Mouse (Mus musculus): ENCODE results near the gene Pbld1. TPM values are rescaled to one million over a fixed set of nuclear protein-coding genes. Genes with fewer than 3 reads are reported as not detected.
A peak's percentile ranks its signal among the peaks of the same experiment; 100 is the strongest.

The Pbld1 gene
- total RNA-seq (2021), result 1 to 10 TPM; 5.7 to 7.1 TPM
- long read RNA-seq, experiment 1, partial matches to known transcripts, result 0 of 1 reads
- long read RNA-seq, experiment 1, other reads (novel, unspliced or antisense), result 0 of 1 reads
- long read RNA-seq, experiment 2, partial matches to known transcripts, result 1 of 8 reads
- long read RNA-seq, experiment 2, other reads (novel, unspliced or antisense), result 3 of 8 reads

GRCm38 (mm10) chr10:63059862-63060261 is at the start of gene Pbld1:
Gene Pbld1, plus strand, starts transcription at chr10:63060162.
- DNase-seq (ENCODE audit: low spot score in 2 of 2), result no peak

DNA sequence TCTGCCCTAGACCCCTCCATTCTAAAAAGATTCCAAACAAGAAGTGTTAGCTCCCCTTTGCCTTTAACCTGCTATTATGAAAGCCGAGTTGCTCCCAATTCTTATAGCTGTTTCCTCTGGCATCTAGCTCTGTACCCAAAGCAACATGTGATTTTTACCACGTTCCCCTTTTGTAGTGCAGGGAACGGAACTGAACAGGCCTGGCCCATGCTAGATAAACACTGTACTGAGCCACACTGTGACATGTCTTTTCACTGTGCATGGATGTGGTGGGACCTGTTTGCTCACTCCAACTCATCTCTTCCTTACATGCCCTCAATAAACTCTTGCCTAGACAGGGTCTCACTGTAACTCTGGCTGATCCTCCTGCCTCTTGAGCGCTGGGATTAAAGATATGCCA is 49.7 kb upstream of the Pbld1 start:
- no peak for DNase-seq (ENCODE audit: low spot score in 2 of 2)

DNA sequence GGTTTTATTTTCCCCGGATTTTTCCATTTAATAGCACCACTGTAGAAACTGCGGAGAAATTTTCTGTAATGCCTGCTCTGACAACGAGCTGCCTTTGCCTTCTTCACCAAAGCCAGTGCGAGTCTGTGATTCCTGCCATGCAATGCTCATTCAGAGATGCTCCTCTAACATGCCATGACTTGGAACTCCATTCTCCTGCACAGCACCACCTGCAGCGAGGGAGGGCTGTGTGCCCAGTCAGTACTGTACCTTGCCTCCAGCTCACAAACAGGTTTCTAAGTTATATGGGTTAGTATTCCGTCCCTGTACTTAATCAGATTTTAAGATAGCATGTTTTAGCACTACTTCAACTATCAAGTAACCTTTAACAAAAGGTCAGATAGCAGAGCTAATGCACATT is 48.4 kb upstream of the Pbld1 start:
- DNase-seq (ENCODE audit: low spot score in 2 of 2), result no peak

- DNase-seq (ENCODE audit: low spot score in 2 of 2), result no peak
These were observed 46.5 kb upstream of the Pbld1 start for GRCm38 (mm10) chr10:63013476-63013875.

DNA sequence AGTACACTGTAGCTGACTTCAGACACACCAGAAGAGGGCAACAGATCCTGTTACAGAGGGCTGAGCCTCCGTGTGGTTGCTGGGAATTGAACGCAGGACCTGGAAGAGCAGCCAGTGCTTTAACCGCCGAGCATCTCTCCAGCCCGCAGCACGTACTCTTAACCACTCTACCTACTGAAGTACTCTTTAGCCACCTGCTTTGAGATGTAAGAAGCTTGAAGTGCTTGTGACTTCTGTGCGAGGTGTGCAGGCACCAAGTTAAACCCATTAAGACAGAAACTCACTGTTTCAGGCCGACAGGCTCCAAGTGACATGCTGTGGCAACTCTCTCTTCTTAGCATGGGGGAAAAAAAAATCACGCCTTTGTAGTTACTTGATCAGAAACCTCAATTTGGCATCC is 45.8 kb upstream of the Pbld1 start:
- DNase-seq (ENCODE audit: low spot score in 2 of 2), result no peak

GRCm38 (mm10) chr10:63019304-63019703 is 40.7 kb upstream of the Pbld1 start:
- no peak for DNase-seq (ENCODE audit: low spot score in 2 of 2)

DNA sequence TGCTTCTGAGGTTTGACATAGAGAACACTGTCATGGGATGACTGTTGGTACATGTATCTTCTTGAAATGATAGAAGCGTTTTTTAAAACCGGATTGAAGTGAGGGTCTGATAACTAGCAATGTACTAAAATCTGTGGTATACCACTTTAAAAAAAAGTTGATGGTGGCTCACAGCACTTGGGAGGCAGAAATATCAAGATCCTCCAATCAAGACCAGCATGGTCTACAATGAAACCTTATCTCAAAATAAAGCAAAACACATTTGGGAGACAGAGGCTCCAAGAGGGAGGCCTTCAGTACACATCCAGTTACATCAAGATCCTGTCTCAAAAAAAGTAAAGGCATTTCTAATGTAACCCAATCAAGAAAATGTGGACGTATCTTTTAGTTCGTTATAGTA is 38.3 kb upstream of the Pbld1 start:
- DNase-seq (ENCODE audit: low spot score in 2 of 2), result no peak

DNA sequence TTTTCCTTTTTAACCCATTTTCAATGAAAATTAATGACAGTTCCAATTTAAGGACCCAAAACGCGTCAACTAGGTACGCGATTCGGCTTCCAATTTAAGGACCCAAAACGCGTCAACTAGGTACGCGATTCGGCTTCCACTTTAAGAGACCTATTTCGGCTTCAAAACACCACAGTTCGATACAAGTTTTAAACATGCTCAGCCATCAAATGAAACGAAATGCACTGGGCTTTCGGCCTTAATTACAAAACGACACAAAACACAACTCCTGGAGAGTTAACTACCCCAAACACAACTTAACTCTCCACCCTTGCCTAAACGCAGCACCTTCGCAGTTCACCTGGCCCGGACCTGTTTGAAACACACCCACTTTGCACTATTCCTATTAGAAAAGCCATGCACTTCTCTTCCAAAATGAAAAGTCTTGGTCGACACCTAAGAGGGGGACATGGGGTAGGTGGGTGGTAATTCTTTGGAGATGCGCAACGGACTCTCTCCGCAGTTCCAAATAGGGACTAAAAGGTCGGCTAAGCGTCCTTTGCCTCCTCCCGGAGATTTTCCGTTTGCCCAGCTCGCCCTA is 37.3 kb upstream of the Pbld1 start:
- no peak for DNase-seq (ENCODE audit: low spot score in 2 of 2)

GRCm38 (mm10) chr10:63023121-63023748 is 36.7 kb upstream of the Pbld1 start:
- peak; percentile 44 to 62 for DNase-seq (ENCODE audit: low spot score in 2 of 2)

GRCm38 (mm10) chr10:63023749-63024579 is 36.0 kb upstream of the Pbld1 start, which contains the start of the genes Hnrnph3 and Pbld2:
Gene Hnrnph3, minus strand, starts transcription at chr10:63024217.
Gene Pbld2, plus strand, starts transcription at chr10:63024315.
- peak; percentile 98 to 99 for DNase-seq (ENCODE audit: low spot score in 2 of 2)

DNA sequence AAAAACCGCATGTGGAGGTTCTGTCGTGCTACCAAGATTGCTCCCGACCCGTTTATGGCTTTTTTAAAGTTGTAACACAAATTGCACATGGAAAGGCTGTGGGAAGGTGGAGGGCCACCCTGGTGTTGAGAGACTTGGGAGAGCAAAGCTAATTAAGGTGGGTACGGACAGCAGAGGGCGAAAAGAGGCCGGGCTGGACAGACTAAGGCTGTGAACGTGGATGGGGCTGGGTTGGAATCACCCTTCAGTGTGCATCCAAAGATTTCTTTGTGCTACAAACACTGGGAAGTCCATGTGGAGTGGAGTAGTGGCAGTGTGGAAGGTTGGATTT is 35.4 kb upstream of the Pbld1 start:
- DNase-seq (ENCODE audit: low spot score in 2 of 2), result peak; percentile 12 to 26

DNA sequence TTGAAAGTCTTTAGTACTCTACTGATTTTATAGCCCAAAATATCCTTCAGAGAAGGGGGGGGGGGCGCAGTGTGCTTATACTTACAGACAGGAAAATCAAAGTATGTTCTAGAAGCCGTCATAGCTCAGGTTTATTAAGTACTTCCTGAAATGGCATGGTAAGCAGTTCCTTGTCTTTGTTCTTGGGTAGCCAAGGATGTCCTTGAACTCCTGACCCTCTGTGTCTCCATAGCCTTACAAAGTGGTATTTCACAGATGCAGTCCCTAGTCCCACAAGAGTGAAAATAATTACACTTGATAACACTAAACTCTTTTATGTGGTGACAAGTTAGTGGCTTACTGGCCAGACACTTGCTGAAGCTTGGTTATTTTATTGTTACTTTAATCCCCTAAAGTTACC is 34.9 kb upstream of the Pbld1 start:
- no peak for DNase-seq (ENCODE audit: low spot score in 2 of 2)

GRCm38 (mm10) chr10:63025491-63026011 is 34.4 kb upstream of the Pbld1 start:
- no peak for DNase-seq (ENCODE audit: low spot score in 2 of 2)

GRCm38 (mm10) chr10:63026156-63026794 is 33.7 kb upstream of the Pbld1 start:
- DNase-seq (ENCODE audit: low spot score in 2 of 2), result no peak

- no peak for DNase-seq (ENCODE audit: low spot score in 2 of 2)
These were observed 33.2 kb upstream of the Pbld1 start for GRCm38 (mm10) chr10:63026795-63027160.

DNA sequence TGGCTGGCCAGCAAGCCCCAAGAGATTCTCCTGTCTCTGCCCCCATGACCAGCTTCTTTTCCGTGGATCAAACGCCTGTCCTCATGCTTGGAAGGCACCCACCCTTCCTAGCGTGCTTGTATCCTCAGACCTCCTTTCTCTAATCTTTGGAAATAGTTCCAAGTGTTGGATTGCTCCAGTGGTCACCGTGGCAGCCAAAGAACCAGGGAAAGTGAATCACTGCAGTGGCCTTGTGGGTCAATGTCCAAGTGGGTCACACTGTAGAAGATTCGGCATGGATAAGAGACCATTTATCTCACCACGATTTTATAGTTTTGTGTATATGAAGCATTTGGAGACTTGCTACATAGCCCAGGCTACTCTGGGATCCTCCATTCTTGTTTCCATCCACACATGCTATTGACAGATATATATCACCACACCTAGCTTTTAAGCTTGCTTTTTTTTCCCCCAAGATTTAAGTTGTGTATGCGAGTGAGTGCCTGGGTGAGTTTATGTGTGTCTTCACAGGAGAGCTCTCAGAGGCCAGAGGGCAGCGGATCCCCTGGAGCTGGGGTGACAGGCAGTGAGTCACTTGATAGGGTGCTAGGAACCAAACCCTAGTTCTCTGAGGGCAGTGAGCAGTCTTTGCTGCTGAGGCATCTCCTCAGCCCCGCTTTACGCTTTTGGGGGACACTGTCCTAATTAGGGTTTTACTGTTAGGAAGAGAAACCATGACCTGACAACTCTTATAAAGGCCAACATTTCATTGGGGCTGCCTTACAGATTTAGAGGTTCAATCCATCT is 32.4 kb upstream of the Pbld1 start:
- DNase-seq (ENCODE audit: low spot score in 2 of 2), result no peak

- DNase-seq (ENCODE audit: low spot score in 2 of 2), result no peak
These were observed 31.6 kb upstream of the Pbld1 start for GRCm38 (mm10) chr10:63028396-63028795.

DNA sequence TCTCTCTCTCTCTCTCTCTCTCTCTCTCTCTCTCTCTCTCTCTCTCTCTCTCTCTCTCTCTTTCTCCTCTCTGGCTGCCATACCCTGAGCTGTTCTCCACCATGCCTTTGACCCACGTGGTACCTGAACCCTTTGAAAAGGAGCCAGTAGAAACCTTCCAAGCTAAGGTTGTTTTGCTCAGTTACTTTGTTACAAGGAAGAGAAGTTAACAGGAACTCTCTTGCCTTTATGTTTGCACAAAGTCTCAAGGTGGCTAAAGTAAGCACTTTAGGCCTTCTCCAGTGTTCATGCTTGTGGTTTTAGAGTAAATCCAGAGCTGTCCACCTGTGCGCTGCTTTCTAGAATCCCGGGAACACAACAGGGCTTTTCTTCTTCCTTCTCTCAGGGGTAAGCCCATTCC is 27.7 kb upstream of the Pbld1 start:
- DNase-seq (ENCODE audit: low spot score in 2 of 2), result no peak

- DNase-seq (ENCODE audit: low spot score in 2 of 2), result no peak
These were observed 27.0 kb upstream of the Pbld1 start for GRCm38 (mm10) chr10:63032956-63033355.

GRCm38 (mm10) chr10:63038571-63039320 is 21.2 kb upstream of the Pbld1 start:
- DNase-seq (ENCODE audit: low spot score in 2 of 2), result no peak
